Mouse (Mus musculus) brain, embryonic 14.5 days (tissue): Measurements from ENCODE around the gene Rnf2.

ENCODE experiments used
- CTCF ChIP-seq: fragments of 200-500 bp; IDR thresholded peaks from 2 replicates; pipeline ENCODE4 v1.5.1; 2012; ENCODE audit warnings: inconsistent platforms, mild to moderate bottlenecking, moderate library complexity, borderline replicate concordance; ENCODE audit not compliant: insufficient read depth, insufficient read length; ENCODE audit errors: extremely low read depth
- POLR2A ChIP-seq: fragments of 200-500 bp; IDR thresholded peaks from 2 replicates; pipeline ENCODE4 v1.6.1; 2012; ENCODE audit warnings: mild to moderate bottlenecking, inconsistent platforms, borderline replicate concordance; ENCODE audit not compliant: poor library complexity, insufficient read depth, insufficient read length, severe bottlenecking; ENCODE audit errors: extremely low read depth

- TF ChIP-seq CTCF (no peak), POLR2A (no peak)
These were observed 16.1 kb upstream of the Rnf2 start for GRCm38 (mm10) chr1:151516871-151517270.
